Mouse (Mus musculus) brain, adult 2 months (tissue): ENCODE data around the gene Chn2.
A peak's percentile ranks its signal among the peaks of the same experiment; 100 is the strongest.

ENCODE experiments used
- DNase-seq: peaks from one replicate; pipeline ENCODE4 v3.0.0; 2011; ENCODE audit warnings: low read depth, low spot score

Gene Chn2

GRCm38 (mm10) chr6:54227061-54227460 is 187.7 kb downstream of the Chn2 start:
- no peak for DNase-seq

GRCm38 (mm10) chr6:54228421-54228820 is 189.1 kb downstream of the Chn2 start:
- no peak for DNase-seq

- peak; percentile 77 for DNase-seq
Measured at GRCm38 (mm10) chr6:54228874-54229273, 189.5 kb downstream of the Chn2 start.

- DNase-seq = no peak
Measured at GRCm38 (mm10) chr6:54231769-54232558, 192.6 kb downstream of the Chn2 start.

GRCm38 (mm10) chr6:54236441-54236840 is 197.1 kb downstream of the Chn2 start:
- peak; percentile 50 for DNase-seq

GRCm38 (mm10) chr6:54241761-54242160 is 202.4 kb downstream of the Chn2 start:
- DNase-seq = no peak

GRCm38 (mm10) chr6:54242286-54242685 is 202.9 kb downstream of the Chn2 start:
- peak; percentile 88 for DNase-seq

- DNase-seq = peak; percentile 43
Measured at GRCm38 (mm10) chr6:54248354-54249252, 209.2 kb downstream of the Chn2 start.

- DNase-seq = no peak
Measured at GRCm38 (mm10) chr6:54251401-54252191, 212.2 kb downstream of the Chn2 start.

GRCm38 (mm10) chr6:54253206-54253605 is 213.9 kb downstream of the Chn2 start:
- DNase-seq = peak; percentile 45

- DNase-seq = peak; percentile 78
Measured at GRCm38 (mm10) chr6:54253881-54254280, 214.5 kb downstream of the Chn2 start.

GRCm38 (mm10) chr6:54254759-54255158 is 215.4 kb downstream of the Chn2 start:
- peak; percentile 47 for DNase-seq

- DNase-seq = no peak
Measured at GRCm38 (mm10) chr6:54255321-54255720, 216.0 kb downstream of the Chn2 start.

GRCm38 (mm10) chr6:54256397-54256796 is 217.0 kb downstream of the Chn2 start:
- DNase-seq = no peak

- DNase-seq = no peak
Measured at GRCm38 (mm10) chr6:54257552-54257951, 218.2 kb downstream of the Chn2 start.

- DNase-seq = no peak
Measured at GRCm38 (mm10) chr6:54258462-54258861, 219.1 kb downstream of the Chn2 start.

- no peak for DNase-seq
Measured at GRCm38 (mm10) chr6:54262732-54263131, 223.4 kb downstream of the Chn2 start.

GRCm38 (mm10) chr6:54263890-54264289 is 224.5 kb downstream of the Chn2 start:
- peak; percentile 69 for DNase-seq

GRCm38 (mm10) chr6:54264537-54264936 is 225.2 kb downstream of the Chn2 start:
- no peak for DNase-seq

- peak; percentile 56 for DNase-seq
Measured at GRCm38 (mm10) chr6:54265384-54265783, 226.0 kb downstream of the Chn2 start.

- DNase-seq = peak; percentile 88
Measured at GRCm38 (mm10) chr6:54272556-54273378, 233.4 kb downstream of the Chn2 start.
